Mouse (Mus musculus) G1E (cell line): ENCODE data around the gene Kcnb1.

Experiments used
- CTCF ChIP-seq: IDR thresholded peaks from 2 replicates; pipeline ENCODE4 v1.5.1; 2012; ENCODE audit warnings: low read depth, low read length, inconsistent platforms, mixed read lengths
- GATA1 ChIP-seq: IDR thresholded peaks from 2 replicates; pipeline ENCODE4 v1.6.1; 2012; ENCODE audit warnings: borderline replicate concordance, low read length, inconsistent platforms, mixed read lengths
- GATA2 ChIP-seq: IDR thresholded peaks from 2 replicates; pipeline ENCODE4 v1.6.1; 2012; ENCODE audit warnings: low read depth, low read length, inconsistent platforms, borderline replicate concordance
- TAL1 ChIP-seq: conservative IDR thresholded peaks from 2 replicates; pipeline ENCODE4 v1.6.1; 2012; ENCODE audit warnings: low read depth, low read length, inconsistent platforms, mixed read lengths

- TF ChIP-seq CTCF, result no peak
- no peak for TF ChIP-seq TAL1
- TF ChIP-seq GATA1, result no peak
- no peak for TF ChIP-seq GATA2
Measured at GRCm38 (mm10) chr2:167230554-167230953, 40.6 kb upstream of the Kcnb1 start.
